Mouse (Mus musculus) G1E (cell line): ENCODE measurements around the gene Dcaf6. TPM values are rescaled to one million over a fixed set of nuclear protein-coding genes. Genes with fewer than 3 reads are reported as not detected.

Source experiments
- ATAC-seq: 2 replicates; pipeline ENCODE4 v1.8.0; 2016; ENCODE audit warnings: mild to moderate bottlenecking; ENCODE audit not compliant: insufficient number of reproducible peaks, poor library complexity, low FRiP score, severe bottlenecking; ENCODE audit errors: extremely low read depth
- DNase-seq: peaks from one replicate; pipeline ENCODE4 v3.0.0; 2012; ENCODE audit warnings: low spot score
- H3K27me3 ChIP-seq: 2 replicates; pipeline ENCODE4 v1.6.1; 2012; ENCODE audit warnings: mild to moderate bottlenecking, low read length, inconsistent platforms; ENCODE audit not compliant: insufficient read depth
- H3K36me3 ChIP-seq: replicated peaks from 2 replicates; pipeline ENCODE3; 2012; ENCODE audit warnings: mild to moderate bottlenecking, inconsistent platforms
- H3K4me1 ChIP-seq: 2 replicates; pipeline ENCODE4 v1.6.1; 2012; ENCODE audit warnings: low read depth, low read length, inconsistent platforms, mixed read lengths; ENCODE audit not compliant: insufficient read depth
- H3K4me3 ChIP-seq: 2 replicates; pipeline ENCODE4 v1.5.1; 2012; ENCODE audit warnings: low read depth, mild to moderate bottlenecking, inconsistent platforms, low read length, moderate library complexity, mixed read lengths
- H3K9me3 ChIP-seq: replicated peaks from 2 replicates; pipeline ENCODE4 v1.6.1; 2012; ENCODE audit warnings: inconsistent platforms
- CTCF ChIP-seq: IDR thresholded peaks from 2 replicates; pipeline ENCODE4 v1.5.1; 2012; ENCODE audit warnings: low read depth, low read length, inconsistent platforms, mixed read lengths
- GATA1 ChIP-seq: IDR thresholded peaks from 2 replicates; pipeline ENCODE4 v1.6.1; 2012; ENCODE audit warnings: borderline replicate concordance, low read length, inconsistent platforms, mixed read lengths
- GATA2 ChIP-seq: IDR thresholded peaks from 2 replicates; pipeline ENCODE4 v1.6.1; 2012; ENCODE audit warnings: low read depth, low read length, inconsistent platforms, borderline replicate concordance
- POLR2AphosphoS5 ChIP-seq: IDR thresholded peaks from 2 replicates; pipeline ENCODE4 v1.6.1; 2012; ENCODE audit warnings: low read depth, low read length, inconsistent platforms; ENCODE audit not compliant: insufficient replicate concordance
- TAL1 ChIP-seq: conservative IDR thresholded peaks from 2 replicates; pipeline ENCODE4 v1.6.1; 2012; ENCODE audit warnings: low read depth, low read length, inconsistent platforms, mixed read lengths
- polyA plus RNA-seq: library from polyadenylated mRNA; stranded (reverse); fragments of >175 nt; gene quantifications from 2 replicates; pipeline ENCODE4 v1.2.3, GENCODE M21; 2012
- total RNA-seq, 2 experiments: library from RNA; stranded (forward) in 1 of 2; stranded (reverse) in 1 of 2; fragments of 200-1000 nt in 1 of 2; fragments of >200 nt in 1 of 2; fragmentation: Nextera tagmentation in 1 of 2; gene quantifications; 2 replicates each; pipeline ENCODE4 v1.2.3; 2014 to 2017

Dcaf6 gene
- total and polyA plus RNA-seq, 3 experiments = 47.3 to 110 (median 65.7) TPM

GRCm38 (mm10) chr1:165438289-165439021, 21.8 kb downstream of the Dcaf6 start:
- Histone ChIP-seq H3K9me3 (no peaks in the 10 kb centered on the region), H3K4me1 (peaks cover 38% of the 10 kb centered on the region), H3K27me3 (no peaks in the 10 kb centered on the region), H3K36me3 (peaks cover 37% of the 10 kb centered on the region), H3K4me3 (no peak overlapping the region)
- no peak for TF ChIP-seq GATA2
- no peak for TF ChIP-seq POLR2AphosphoS5
- TF ChIP-seq CTCF = no peak
- no peak for TF ChIP-seq GATA1
- no peak for TF ChIP-seq TAL1
- DNase-seq = peak; percentile 5
- ATAC-seq = peak; percentile 38; the same call in 1 of the 2 replicates

GRCm38 (mm10) chr1:165432883-165433282, 27.4 kb downstream of the Dcaf6 start:
- Histone ChIP-seq H3K36me3 (peaks cover 19% of the 10 kb centered on the region), H3K4me1 (peaks cover 8% of the 10 kb centered on the region), H3K9me3 (no peaks in the 10 kb centered on the region), H3K27me3 (no peaks in the 10 kb centered on the region), H3K4me3 (no peak overlapping the region)
- no peak for TF ChIP-seq POLR2AphosphoS5
- no peak for TF ChIP-seq GATA2
- TF ChIP-seq TAL1 = no peak
- TF ChIP-seq CTCF = no peak
- no peak for TF ChIP-seq GATA1
- ATAC-seq (no peak), DNase-seq (no peak)

- DNase-seq (no peak), ATAC-seq (no peak)
- Histone ChIP-seq H3K9me3 (no peaks in the 10 kb centered on the region), H3K4me3 (no peak overlapping the region), H3K36me3 (peaks cover 31% of the 10 kb centered on the region), H3K4me1 (no peaks in the 10 kb centered on the region; the same call in 1 of the 2 replicates), H3K27me3 (no peaks in the 10 kb centered on the region)
- no peak for TF ChIP-seq CTCF
- no peak for TF ChIP-seq TAL1
- no peak for TF ChIP-seq GATA1
- TF ChIP-seq POLR2AphosphoS5 = no peak
- TF ChIP-seq GATA2 = no peak
Observed at GRCm38 (mm10) chr1:165426254-165426653, 34.0 kb downstream of the Dcaf6 start.

- no peak for DNase-seq
- Histone ChIP-seq H3K4me1 (no peaks in the 10 kb centered on the region; the same call in 1 of the 2 replicates), H3K36me3 (peaks cover 33% of the 10 kb centered on the region), H3K9me3 (no peaks in the 10 kb centered on the region), H3K4me3 (no peak overlapping the region), H3K27me3 (no peaks in the 10 kb centered on the region)
- TF ChIP-seq CTCF = no peak
- TF ChIP-seq POLR2AphosphoS5 = no peak
- no peak for ATAC-seq
Observed at GRCm38 (mm10) chr1:165421357-165421915, 38.8 kb downstream of the Dcaf6 start.

- no peaks in the 10 kb centered on the region for H3K9me3 ChIP-seq
- DNase-seq (peak; percentile 20), ATAC-seq (peak; percentile 64)
- peaks cover 28% of the 10 kb centered on the region for H3K36me3 ChIP-seq
- peaks cover 40% of the 10 kb centered on the region for H3K4me1 ChIP-seq
- no peaks in the 10 kb centered on the region for H3K27me3 ChIP-seq
- peak overlapping the region; percentile 13; the same call in 1 of the 2 replicates for H3K4me3 ChIP-seq
- TF ChIP-seq GATA2 = no peak
- TF ChIP-seq POLR2AphosphoS5 = no peak
- TF ChIP-seq GATA1 = no peak
- no peak for TF ChIP-seq CTCF
- no peak for TF ChIP-seq TAL1
Observed at GRCm38 (mm10) chr1:165396401-165396805, 63.9 kb downstream of the Dcaf6 start.

- ATAC-seq (peak; percentile 84), DNase-seq (peak; percentile 30)
- Histone ChIP-seq H3K4me3 (no peak overlapping the region), H3K36me3 (peaks cover 28% of the 10 kb centered on the region), H3K4me1 (peaks cover 42% of the 10 kb centered on the region), H3K9me3 (no peaks in the 10 kb centered on the region), H3K27me3 (no peaks in the 10 kb centered on the region)
- TF ChIP-seq TAL1 = peak; percentile 58
- TF ChIP-seq POLR2AphosphoS5 = no peak
- no peak for TF ChIP-seq GATA2
- no peak for TF ChIP-seq CTCF
- TF ChIP-seq GATA1 = no peak
Observed at GRCm38 (mm10) chr1:165395940-165396339, 64.3 kb downstream of the Dcaf6 start.
